Mouse (Mus musculus) small intestine, adult 2 months (tissue): ENCODE measurements around the gene Lrrn2.

Source experiments
- CTCF ChIP-seq: fragments of 200-500 bp; IDR thresholded peaks from 2 replicates; pipeline ENCODE4 v1.5.1; 2012; ENCODE audit warnings: low read depth, mild to moderate bottlenecking, control low read depth, inconsistent platforms, low read length, moderate library complexity, mixed read lengths; ENCODE audit not compliant: insufficient replicate concordance, insufficient read length; ENCODE audit errors: extremely low read depth
- POLR2A ChIP-seq: fragments of 200-500 bp; IDR thresholded peaks from 2 replicates; pipeline ENCODE4 v1.6.1; 2012; ENCODE audit warnings: low read depth, mild to moderate bottlenecking, control low read depth, inconsistent platforms, low read length, moderate library complexity

- TF ChIP-seq CTCF (no peak), POLR2A (no peak)
These were observed 41.0 kb downstream of the Lrrn2 start for GRCm38 (mm10) chr1:132921071-132921470.
